Mouse (Mus musculus) hindbrain, embryonic 13.5 days (tissue): ENCODE data around the gene Nhlrc2. TPM values are rescaled to one million over a fixed set of nuclear protein-coding genes. Genes with fewer than 3 reads are reported as not detected.
A peak's percentile ranks its signal among the peaks of the same experiment; 100 is the strongest.
"Not testable (repeated sequence)": the region's sequence is repeated elsewhere in the genome, so short reads cannot be mapped to it uniquely, and the experiment has no call there.

Experiments
- ATAC-seq: fragments of 200-750 bp; cut with Nextera tagmentation; 2 replicates; pipeline ENCODE4 v1.8.0; 2017; ENCODE audit warnings: moderate TSS enrichment; ENCODE audit not compliant: low FRiP score
- H3K27ac ChIP-seq: fragments of 300-500 bp; sonication (generic); 2 replicates; pipeline ENCODE4 v1.5.1; 2015; ENCODE audit warnings: inconsistent platforms, mild to moderate bottlenecking, moderate library complexity
- H3K27me3 ChIP-seq: fragments of 300-500 bp; sonication (generic); 2 replicates; pipeline ENCODE4 v1.6.1; 2015; ENCODE audit warnings: mild to moderate bottlenecking, inconsistent platforms
- H3K36me3 ChIP-seq: fragments of 300-500 bp; sonication (generic); 2 replicates; pipeline ENCODE4 v1.6.1; 2015; ENCODE audit warnings: mild to moderate bottlenecking, inconsistent platforms
- H3K4me1 ChIP-seq: fragments of 300-500 bp; sonication (generic); replicated peaks from 2 replicates; pipeline ENCODE4 v1.6.1; 2015; ENCODE audit warnings: inconsistent platforms
- H3K4me2 ChIP-seq: fragments of 300-500 bp; sonication (generic); 2 replicates; pipeline ENCODE4 v1.6.1; 2015; ENCODE audit warnings: inconsistent platforms, mild to moderate bottlenecking, moderate library complexity
- H3K4me3 ChIP-seq: fragments of 300-500 bp; sonication (generic); 2 replicates; pipeline ENCODE4 v1.5.1; 2015; ENCODE audit warnings: mild to moderate bottlenecking, inconsistent platforms
- H3K9ac ChIP-seq: fragments of 300-500 bp; sonication (generic); 2 replicates; pipeline ENCODE4 v1.6.1; 2015; ENCODE audit warnings: mild to moderate bottlenecking, inconsistent platforms
- H3K9me3 ChIP-seq: fragments of 300-500 bp; sonication (generic); 2 replicates; pipeline ENCODE4 v1.6.1; 2016; ENCODE audit warnings: inconsistent platforms
- WGBS: fragments of 180-500 bp; shearing (Covaris S2); methylation state at CpG from one replicate; pipeline ENCODE4 v1.1.7; 2015; 5-methylcytosine and 5-hydroxymethylcytosine counted together
- polyA plus RNA-seq: library from polyadenylated mRNA; unstranded; fragments of >200 nt; fragmentation: Nextera tagmentation; extraction: Ambion mirVana; gene quantifications from 2 replicates; pipeline ENCODE4 v1.2.1, GENCODE M21; 2015

Nhlrc2 gene
- polyA plus RNA-seq = 9.7 and 10.1 TPM in 2 replicates

DNA sequence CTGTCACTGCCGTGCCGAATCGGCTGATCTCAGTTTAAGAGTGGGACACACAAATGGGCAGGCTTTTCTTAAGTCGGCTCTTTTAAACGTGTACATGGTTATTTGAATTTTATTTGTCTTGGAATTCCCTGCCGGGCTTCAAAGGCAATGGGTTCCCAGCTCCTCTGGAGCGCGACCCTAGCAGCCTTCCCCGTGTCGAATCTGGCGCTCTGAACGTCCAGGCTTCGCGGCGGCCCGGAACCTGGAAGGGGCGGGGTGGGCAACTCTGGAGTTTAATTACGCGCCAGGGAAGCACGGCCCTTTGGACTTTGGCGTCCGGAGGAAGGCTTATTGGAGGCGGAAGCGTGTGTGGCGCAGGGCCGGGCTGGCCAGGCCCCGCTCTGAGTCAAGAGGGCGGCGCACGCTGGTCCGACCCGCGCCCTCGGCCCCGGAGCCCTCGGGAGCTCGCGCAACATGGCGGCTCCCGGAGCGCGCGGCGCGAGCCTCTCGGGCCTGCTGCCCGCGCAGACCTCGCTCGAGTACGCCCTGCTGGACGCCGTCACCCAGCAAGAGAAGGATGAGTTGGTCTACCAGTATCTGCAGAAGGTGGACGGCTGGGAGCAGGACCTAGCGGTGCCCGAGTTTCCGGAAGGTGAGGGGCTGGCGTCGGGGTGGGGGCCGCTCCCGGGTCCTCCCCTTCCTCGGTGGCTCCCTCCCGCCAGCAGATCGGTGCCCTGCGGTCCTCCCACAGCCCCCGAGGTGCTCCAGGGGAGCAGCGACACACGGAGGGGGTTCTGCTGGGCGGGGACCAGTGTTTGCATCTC lies at the start of gene Nhlrc2:
Gene Nhlrc2, plus strand, starts transcription at position 32 of the 803 bp plus-strand sequence.
- ATAC-seq = peak; percentile 85
- Histone ChIP-seq H3K9ac (peak within 1 kb of the TSS; percentile 97), H3K4me3 (peak within 1 kb of the TSS; percentile 96), H3K36me3 (peaks cover 30% of the 10 kb centered on the region), H3K9me3 (no peaks in the 10 kb centered on the region), H3K27me3 (no peaks in the 10 kb centered on the region), H3K27ac (peak within 1 kb of the TSS; percentile 95), H3K4me2 (peak within 1 kb of the TSS; percentile 64), H3K4me1 (peaks cover 25% of the 10 kb centered on the region)
- under 1% methylated on average over 69 of the region's 69 CpGs for WGBS

DNA sequence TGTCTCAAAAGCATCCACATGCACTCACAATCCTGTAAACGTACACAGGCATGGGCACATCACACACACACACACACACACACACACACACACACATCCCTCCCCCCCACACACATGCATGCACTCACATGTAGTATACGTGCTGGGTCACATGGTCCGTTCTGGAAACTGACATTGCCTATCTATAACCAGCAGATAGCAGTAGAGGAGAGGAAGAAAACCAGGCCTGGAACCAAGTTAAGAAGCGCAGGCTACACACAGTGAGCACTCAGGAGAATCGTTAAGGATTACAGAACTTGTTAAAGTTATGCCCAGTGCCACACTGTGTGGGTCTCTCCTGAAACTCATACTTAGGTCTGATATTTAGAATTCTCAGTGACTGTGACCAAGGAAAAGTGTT lies 45.0 kb upstream of the Nhlrc2 start:
- WGBS = no CpG with 5 or more reads among the region's 5 CpGs
- not testable (repeated sequence) for H3K9me3 ChIP-seq, H3K36me3 ChIP-seq, H3K4me3 ChIP-seq, H3K9ac ChIP-seq, H3K4me2 ChIP-seq, ATAC-seq, H3K27ac ChIP-seq, H3K27me3 ChIP-seq, H3K4me1 ChIP-seq

DNA sequence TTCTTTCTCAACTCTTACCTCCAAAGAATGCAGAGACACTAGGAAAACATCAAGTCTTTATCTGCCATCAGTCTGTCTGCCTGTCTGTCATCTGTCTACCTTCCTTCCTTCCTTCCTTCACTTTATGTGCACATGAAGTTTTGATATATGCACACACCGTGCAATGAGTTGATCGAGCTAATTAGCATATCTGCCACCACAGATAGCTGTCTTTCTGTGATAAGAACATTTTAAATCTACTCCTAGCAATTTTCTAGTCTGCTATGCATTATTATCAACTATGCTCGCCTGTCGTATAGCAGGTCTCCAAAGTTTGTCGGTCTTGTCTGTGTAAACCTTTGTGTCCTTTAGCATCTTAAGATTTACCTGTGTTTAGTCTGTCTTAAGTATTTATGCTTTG lies 44.5 kb upstream of the Nhlrc2 start:
- not testable (repeated sequence) for H3K9ac ChIP-seq, H3K4me2 ChIP-seq, H3K4me3 ChIP-seq, H3K36me3 ChIP-seq, ATAC-seq, H3K4me1 ChIP-seq, H3K9me3 ChIP-seq, H3K27me3 ChIP-seq, H3K27ac ChIP-seq
- WGBS = no CpG with 5 or more reads among the region's 5 CpGs

DNA sequence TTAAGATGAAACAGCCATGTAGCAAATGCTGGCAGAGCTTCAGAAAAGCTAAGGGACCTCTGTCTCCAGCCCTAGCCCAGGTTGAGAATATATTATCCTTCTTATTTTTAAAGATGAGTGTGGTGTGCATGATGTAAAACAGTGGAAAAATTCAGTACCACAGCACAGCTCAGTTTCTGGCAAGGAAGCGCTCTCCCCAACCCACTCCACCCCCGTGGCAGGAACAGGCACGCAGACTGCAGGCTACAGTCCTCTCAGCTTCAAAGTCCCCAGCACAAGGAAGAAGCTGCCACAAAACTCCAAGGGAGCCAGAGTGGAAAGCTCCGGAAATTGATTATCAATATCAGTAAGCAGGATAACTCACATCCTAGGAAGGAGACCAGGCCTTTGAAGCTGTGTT lies 36.9 kb upstream of the Nhlrc2 start:
- not testable (repeated sequence) for H3K4me1 ChIP-seq, H3K27ac ChIP-seq, H3K4me3 ChIP-seq, H3K36me3 ChIP-seq, H3K4me2 ChIP-seq, H3K27me3 ChIP-seq, H3K9ac ChIP-seq, H3K9me3 ChIP-seq, ATAC-seq
- no CpG with 5 or more reads among the region's 4 CpGs for WGBS

- no CpG with 5 or more reads among the region's 2 CpGs for WGBS
- H3K4me2 ChIP-seq, H3K4me1 ChIP-seq, H3K27ac ChIP-seq, H3K4me3 ChIP-seq, H3K36me3 ChIP-seq, ATAC-seq, H3K9ac ChIP-seq, H3K9me3 ChIP-seq, H3K27me3 ChIP-seq: not testable (repeated sequence)
These were observed 34.5 kb upstream of the Nhlrc2 start for GRCm38 (mm10) chr19:56513527-56513926.

GRCm38 (mm10) chr19:56519408-56519807 lies 28.7 kb upstream of the Nhlrc2 start:
- not testable (repeated sequence) for H3K4me2 ChIP-seq, H3K36me3 ChIP-seq, ATAC-seq, H3K27ac ChIP-seq, H3K27me3 ChIP-seq, H3K4me1 ChIP-seq, H3K9ac ChIP-seq, H3K4me3 ChIP-seq, H3K9me3 ChIP-seq
- no CpG with 5 or more reads among the region's 7 CpGs for WGBS

- not testable (repeated sequence) for ATAC-seq, H3K9me3 ChIP-seq, H3K4me3 ChIP-seq, H3K27me3 ChIP-seq, H3K4me1 ChIP-seq, H3K9ac ChIP-seq, H3K4me2 ChIP-seq, H3K27ac ChIP-seq
- peaks cover 15% of the 10 kb centered on the region for H3K36me3 ChIP-seq
- no CpG with 5 or more reads among the region's 11 CpGs for WGBS
These were observed 17.5 kb upstream of the Nhlrc2 start for GRCm38 (mm10) chr19:56530529-56530928.

DNA sequence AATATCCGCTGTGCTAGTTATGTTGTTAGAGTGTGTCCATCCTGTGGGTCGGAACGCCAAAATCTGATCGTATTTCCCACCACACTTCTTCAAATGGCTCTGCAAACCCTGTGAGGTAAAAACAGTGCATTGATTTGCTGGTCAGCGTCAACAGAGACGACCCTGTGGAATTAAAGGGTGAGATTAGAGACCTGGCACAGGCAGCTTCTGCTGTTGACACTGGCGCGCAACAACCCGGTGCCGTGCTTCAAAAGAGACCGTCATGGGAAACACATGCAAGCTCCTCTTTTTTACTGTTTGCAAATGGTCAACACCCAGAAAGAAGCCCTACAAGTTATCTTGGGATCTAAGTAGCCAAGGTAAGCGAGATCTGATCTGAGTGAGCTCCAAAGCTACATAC lies 16.8 kb upstream of the Nhlrc2 start:
- no peak overlapping the region for H3K27ac ChIP-seq
- no peaks in the 10 kb centered on the region for H3K27me3 ChIP-seq
- H3K9me3 ChIP-seq = no peaks in the 10 kb centered on the region
- ATAC-seq = no peak
- H3K4me1 ChIP-seq = no peaks in the 10 kb centered on the region
- no peak overlapping the region for H3K9ac ChIP-seq
- no peak overlapping the region for H3K4me3 ChIP-seq
- H3K36me3 ChIP-seq = peaks cover 21% of the 10 kb centered on the region
- WGBS = 94% methylated on average over 12 of the region's 12 CpGs
- no peak overlapping the region for H3K4me2 ChIP-seq

DNA sequence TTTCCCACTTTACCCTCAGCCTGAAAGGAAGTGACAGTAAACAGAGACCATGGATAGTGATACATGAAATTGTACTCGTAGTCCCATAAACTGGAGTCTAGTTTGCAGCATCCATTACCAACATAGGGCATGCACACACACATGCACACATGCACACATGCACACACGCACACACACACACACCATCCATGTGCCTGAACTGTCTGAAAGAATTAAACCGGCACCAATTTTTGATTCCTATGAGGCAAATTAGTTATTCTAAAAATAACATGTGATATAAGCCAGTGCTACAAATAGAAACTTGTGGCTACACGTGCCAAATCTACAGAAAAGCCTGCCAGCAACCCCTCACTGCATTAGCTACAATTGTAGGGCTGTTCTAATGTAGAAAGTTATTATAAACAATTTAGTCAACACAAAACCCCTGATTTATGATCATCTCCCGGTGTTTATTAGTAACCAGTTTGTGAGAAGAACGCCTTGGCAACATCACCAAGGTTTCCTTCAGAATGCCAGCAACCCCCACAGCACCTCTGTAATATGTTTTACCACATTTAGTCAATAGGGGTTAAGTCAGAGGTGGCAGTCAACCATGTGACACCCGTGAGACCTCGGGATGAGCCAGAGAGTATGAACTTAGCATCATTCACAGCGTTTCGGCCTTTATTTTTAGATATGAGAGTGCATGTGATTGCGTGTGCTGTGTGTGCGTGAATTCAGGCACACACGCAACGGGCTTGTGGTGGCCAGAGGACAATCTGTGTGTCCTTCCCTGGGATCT lies 14.6 kb upstream of the Nhlrc2 start:
- no peaks in the 10 kb centered on the region for H3K27me3 ChIP-seq
- H3K9ac ChIP-seq = no peak overlapping the region
- 93% methylated on average over 14 of the region's 14 CpGs for WGBS
- H3K36me3 ChIP-seq = peaks cover 28% of the 10 kb centered on the region
- no peak for ATAC-seq
- H3K4me2 ChIP-seq = no peak overlapping the region
- no peak overlapping the region for H3K4me3 ChIP-seq
- no peak overlapping the region for H3K27ac ChIP-seq
- H3K4me1 ChIP-seq = no peaks in the 10 kb centered on the region
- no peaks in the 10 kb centered on the region for H3K9me3 ChIP-seq

DNA sequence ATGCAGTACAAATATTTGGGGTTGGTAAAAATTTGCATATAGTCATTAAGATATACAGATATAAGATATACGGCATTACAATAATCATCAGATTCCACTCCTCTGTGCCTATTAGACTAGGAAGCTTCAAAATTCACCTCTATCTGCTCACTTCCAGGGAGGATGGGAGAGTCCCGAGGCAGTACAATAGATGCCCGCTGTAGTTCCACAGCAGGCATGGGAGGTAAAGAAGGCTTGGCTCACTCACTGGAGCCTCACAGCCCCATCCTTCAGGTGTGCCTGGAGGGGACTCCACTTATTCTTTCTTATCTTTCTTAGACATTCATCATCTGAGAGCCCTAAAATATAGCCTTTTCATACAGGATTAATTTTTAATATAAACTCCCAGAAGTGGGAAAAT lies 13.7 kb upstream of the Nhlrc2 start:
- H3K36me3 ChIP-seq = peaks cover 28% of the 10 kb centered on the region
- H3K27ac ChIP-seq = no peak overlapping the region
- no peaks in the 10 kb centered on the region for H3K9me3 ChIP-seq
- H3K4me2 ChIP-seq = no peak overlapping the region
- ATAC-seq = no peak
- no peak overlapping the region for H3K4me3 ChIP-seq
- no peaks in the 10 kb centered on the region for H3K4me1 ChIP-seq
- no peaks in the 10 kb centered on the region for H3K27me3 ChIP-seq
- 81% methylated on average over 3 of the region's 3 CpGs for WGBS
- no peak overlapping the region for H3K9ac ChIP-seq

DNA sequence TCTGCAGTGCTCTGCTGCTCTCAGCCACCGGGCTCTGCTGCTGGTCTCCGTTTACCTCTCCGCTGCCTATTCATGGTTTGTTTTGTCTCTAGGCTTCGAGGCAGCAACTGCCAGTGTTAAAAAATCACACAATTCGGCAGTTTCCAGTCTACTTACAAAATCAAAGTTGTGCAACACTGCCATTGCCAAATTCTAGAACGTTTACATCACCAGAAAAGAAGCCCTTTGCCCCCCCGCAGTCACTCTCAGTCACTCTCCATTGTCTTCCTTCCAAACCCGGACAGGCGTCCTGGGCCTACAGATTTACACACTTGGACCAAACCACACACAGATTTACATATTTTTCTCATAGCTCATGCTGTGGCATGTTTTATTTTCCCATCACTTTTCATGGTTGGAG lies 13.0 kb upstream of the Nhlrc2 start:
- no peak overlapping the region for H3K9ac ChIP-seq
- H3K4me3 ChIP-seq = no peak overlapping the region
- ATAC-seq = no peak
- no peaks in the 10 kb centered on the region for H3K27me3 ChIP-seq
- peaks cover 30% of the 10 kb centered on the region for H3K36me3 ChIP-seq
- no peak overlapping the region for H3K4me2 ChIP-seq
- H3K27ac ChIP-seq = no peak overlapping the region
- 69% methylated on average over 9 of the region's 9 CpGs for WGBS
- no peaks in the 10 kb centered on the region for H3K4me1 ChIP-seq
- H3K9me3 ChIP-seq = no peaks in the 10 kb centered on the region

DNA sequence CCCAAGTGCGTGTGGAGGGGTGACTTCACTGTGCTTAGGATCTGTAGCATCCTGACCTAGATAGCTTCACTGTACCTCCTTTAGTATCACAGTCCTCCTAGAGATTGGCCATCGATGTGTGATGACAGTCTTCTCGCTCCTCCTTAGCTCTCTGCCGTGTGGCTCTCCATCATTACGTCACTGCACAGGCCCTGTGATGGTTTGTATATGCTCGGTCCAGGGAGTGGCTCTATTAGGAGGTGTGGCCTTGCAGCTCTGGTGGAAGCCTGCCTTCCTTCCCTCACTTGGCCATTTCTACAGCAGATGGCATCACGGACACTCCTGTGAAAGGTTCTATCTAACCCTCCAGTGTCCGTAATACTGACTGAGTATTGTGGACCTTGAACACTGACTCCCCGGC lies 12.3 kb upstream of the Nhlrc2 start:
- Histone ChIP-seq H3K36me3 (peaks cover 33% of the 10 kb centered on the region), H3K9ac (no peak overlapping the region), H3K4me2 (no peak overlapping the region), H3K4me1 (no peaks in the 10 kb centered on the region), H3K9me3 (no peaks in the 10 kb centered on the region), H3K27me3 (no peaks in the 10 kb centered on the region), H3K27ac (no peak overlapping the region), H3K4me3 (no peak overlapping the region)
- 92% methylated on average over 9 of the region's 9 CpGs for WGBS
- ATAC-seq = no peak

- Histone ChIP-seq H3K9me3 (no peaks in the 10 kb centered on the region), H3K9ac (no peak overlapping the region), H3K4me1 (peaks cover 8% of the 10 kb centered on the region), H3K4me3 (no peak overlapping the region), H3K27me3 (no peaks in the 10 kb centered on the region), H3K27ac (no peak overlapping the region), H3K4me2 (no peak overlapping the region), H3K36me3 (peaks cover 36% of the 10 kb centered on the region)
- WGBS = 95% methylated on average over 12 of the region's 12 CpGs
- no peak for ATAC-seq
These were observed 4.7 kb upstream of the Nhlrc2 start for GRCm38 (mm10) chr19:56543320-56543719.
